Mouse (Mus musculus): ENCODE results near the gene Galnt18.
A peak's percentile ranks its signal among the peaks of the same experiment; 100 is the strongest.

Gene Galnt18

DNA sequence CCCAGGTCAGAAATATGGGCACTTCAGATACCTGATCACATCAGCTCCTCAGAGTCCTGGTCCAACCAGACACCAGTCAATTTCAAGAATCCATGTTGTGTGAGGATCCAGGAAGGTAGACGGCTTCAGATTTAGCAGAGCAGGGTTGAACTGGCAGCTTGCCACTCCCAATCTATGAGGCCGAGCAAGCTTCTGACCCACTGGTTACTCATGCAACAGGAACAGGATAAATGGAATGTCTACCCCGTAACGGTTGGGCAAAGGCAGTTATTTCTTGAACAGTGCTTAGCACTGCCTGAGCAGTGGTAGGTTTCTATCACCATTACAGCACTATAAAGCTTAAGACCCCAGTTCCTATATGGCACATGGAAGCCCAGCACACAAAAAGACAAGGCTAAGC, 148.5 kb downstream of the Galnt18 start:
- no peak for DNase-seq

DNA sequence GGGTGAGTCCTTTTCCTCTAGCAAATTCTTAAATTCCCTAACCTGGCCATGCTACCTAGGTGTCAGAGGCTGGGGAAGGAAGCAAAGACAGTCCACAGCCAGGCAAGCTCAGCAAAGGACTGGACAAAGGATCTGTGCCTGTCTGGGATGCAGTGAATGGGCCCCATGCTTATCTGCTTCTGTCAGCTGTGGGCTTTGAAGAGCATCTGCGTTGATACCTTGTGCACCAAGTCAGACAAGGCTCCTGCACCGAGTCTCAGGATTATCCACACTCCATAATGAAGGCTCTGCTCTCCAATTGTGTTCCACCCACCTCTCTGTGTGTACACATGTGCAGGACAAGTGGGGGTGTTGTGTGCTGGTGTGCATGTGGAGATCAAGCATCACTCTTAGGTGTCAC, 153.5 kb downstream of the Galnt18 start:
- no peak for DNase-seq

DNA sequence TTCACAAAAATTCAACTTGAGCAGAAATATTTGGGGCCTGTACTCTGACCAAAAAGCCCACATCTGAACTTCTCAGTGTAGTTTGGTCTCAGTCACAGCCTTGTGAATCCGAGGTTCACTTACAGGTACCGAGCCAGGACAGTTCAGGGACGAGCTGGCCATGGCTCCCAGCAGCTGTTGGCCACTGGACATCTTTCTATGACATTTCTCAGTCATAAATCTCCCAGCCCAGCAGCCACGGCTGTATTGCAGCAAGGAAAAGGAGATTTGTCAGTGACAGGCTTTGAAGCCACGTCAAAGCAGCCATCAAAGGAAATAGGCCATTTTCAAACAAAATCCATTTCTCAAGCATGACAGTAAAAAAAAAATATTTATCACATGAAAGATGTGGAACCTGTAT, 154.0 kb downstream of the Galnt18 start:
- no peak for DNase-seq

DNA sequence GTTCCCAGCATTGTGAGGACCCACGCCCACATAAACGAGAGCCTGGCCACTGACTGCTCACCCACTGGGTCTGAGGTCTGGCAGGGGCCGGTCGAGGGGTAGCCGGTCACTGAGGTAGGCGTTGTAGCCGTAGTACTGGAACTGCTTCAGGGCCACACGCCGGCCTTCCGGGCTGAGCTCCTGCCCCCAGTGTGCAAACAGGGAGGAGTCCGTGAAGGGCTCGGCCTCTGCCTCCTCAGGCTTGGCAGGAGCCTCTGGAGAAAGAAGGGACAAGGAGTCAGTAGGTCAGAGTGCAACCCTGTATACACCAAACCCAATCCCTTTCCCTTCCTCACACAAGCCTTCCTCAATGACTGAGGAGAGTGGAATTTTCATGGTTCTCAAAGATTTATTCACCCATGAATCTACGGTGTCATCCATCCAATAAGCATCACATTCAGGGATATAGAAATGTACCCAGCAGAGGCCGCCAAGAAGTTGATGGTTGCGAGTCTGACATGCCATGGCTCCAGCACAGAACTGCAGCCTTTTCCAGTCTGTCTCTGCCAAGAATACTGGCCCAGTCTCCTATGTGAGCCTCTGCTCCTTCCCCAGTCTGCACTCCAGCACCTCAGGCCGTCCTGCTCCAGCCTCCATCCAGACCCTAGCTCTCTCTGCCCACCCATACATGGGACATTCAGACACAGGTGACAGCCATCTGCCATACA, 163.4 kb downstream of the Galnt18 start:
- DNase-seq: no peak

DNA sequence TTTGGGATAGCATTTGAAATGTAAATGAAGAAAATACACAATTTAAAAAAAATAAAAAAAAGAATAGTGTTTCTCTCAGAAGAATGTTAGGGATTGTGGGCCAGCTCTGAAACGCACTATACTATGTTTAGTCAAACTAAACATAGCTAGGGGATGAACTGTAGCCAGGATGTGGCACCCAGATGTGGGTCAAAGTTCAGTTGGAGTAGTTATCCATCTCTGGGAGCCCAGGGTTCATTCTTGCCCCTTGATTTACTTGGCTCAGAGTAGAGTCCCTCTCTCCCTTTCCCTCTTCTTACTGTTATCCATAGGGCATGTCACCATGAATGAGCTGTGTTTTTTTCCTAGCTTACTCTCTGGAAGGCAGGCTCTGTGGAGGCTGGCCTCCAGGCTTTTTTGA, 165.3 kb downstream of the Galnt18 start:
- DNase-seq: no peak

DNA sequence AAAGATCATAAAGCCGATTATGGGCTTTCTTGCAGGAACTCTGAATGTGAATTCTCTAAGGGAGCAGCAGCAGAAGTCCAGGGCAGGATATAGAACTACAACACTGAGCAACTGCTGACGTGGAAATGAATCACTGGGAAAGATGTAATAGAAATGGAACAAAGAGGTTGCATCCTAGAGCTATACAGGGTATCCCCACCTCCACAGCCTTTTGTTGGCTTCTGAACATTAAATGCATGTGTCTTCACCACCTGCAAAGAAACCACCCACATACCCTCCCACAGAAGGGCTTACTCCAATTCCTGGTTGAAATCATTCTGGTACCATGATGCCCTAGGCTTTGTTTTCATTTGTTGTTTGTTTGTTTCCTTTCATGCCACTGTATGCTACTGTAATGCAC, 172.3 kb downstream of the Galnt18 start:
- no peak for DNase-seq

DNA sequence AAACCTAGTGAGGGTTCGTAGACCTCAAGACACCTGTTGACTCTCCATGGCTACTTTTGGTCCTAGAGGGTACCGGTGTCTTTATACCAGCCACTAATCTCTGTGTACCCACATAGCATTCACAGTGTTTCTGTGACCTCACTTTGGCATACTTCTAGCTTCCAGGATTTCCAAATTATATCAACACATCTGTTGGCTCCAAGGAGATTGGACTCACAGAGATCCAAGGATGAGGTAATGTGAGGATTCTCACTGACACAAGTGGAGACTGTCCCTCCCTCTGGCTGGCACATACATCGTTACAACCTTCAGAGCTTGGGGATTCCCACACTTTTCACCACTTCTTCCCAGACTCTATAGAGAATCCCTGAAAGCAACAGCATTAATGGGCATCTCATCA, 173.7 kb downstream of the Galnt18 start:
- no peak for DNase-seq

DNA sequence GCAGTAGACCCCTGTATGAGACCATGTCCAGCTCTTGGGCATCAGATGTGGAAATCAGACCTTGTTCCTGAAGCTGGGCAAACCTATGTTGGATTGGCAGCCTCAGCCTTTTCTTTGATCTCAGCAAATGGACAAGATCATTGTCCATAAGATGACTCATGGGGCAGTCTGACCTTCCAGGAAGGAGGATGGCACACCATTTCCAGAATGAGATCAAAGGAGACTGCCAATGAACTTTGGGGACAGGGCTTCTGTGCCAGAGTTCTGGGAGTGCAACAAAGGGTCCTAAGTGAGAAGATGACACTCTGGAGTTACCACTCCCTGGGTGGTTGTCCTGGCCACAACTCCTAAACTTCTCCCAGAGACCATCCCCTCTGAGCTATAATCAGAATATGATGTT, 174.1 kb downstream of the Galnt18 start:
- DNase-seq: no peak

DNA sequence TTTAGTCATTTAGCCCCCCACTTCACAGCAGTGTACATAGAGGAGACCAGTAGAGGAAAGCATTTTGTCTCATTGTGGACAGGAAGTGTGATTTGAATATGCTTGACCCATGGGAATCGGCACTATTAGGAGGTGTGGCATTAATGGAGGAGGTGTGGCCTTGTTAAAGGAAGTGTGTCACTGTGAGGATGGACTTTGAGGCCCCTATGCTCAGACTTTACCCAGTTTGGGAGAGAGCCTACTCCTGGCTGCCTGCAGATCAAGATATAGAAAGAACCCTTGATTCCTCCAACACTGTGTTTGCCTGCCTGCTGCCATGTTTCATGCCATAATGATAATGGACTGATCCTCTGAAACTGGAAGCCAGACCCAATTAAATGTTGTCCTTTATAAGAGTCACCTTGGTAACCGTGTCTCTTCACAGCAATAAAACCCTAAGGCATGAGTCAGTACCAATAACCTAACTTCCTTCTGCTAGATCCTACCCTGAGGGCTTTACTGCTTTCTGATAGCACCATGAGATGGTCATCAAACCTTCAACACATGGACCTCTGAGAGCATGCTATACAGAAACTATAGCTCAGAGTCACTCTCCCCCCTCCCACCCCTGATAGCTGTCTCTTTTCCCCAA, 175.1 kb downstream of the Galnt18 start:
- no peak for DNase-seq

DNA sequence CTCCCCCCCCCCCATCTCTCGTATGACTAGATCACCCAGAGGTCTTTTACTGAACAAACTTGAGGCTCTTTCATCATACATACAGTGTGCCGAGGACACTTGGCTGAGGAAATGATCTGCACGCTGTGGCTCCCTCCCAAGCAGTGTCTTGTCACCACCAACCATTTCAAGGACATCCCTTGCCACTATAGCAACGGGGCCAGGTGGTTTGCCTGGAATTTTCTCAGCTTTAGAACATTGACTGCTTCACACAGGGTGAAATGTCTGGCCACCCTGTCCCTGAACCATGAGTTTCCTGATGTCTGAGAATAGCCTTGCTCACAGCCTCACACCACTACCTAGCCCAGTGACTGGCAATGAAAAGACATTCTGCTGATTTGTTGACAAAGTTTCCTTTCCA, 176.6 kb downstream of the Galnt18 start:
- DNase-seq: no peak

DNA sequence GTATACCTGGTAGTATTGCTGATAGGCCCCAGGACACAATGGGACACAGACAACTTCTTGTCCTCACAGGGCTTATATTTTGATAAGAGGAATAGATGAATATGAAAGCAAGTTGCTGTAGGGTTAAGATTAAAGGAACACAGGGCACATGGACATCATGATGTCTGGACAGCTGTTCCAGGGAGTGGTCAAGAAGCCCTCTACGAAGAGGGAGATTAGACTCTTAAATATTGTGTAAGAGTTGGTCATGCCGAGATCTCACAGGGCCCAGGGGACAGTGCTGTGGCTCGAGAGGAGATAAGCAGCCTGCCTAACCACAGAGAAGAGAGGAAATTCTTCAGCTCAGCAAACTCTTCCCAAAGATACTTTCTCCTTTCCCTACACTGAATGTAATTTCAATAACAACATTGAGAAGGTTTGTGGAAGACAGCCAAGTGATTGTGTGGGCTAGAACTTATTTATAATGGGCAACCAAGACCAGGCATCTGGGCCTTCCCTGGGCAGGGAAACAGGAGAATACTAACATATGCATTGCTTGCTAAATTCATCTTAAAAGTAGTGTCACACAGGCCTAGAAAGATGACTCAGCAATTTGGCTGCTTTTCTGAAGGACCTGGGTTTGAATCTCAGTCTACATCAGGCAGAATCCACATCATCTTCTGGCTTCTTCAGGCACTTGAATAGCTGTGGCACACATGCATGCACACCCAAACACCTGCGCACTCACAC, 178.3 kb downstream of the Galnt18 start:
- DNase-seq: no peak

DNA sequence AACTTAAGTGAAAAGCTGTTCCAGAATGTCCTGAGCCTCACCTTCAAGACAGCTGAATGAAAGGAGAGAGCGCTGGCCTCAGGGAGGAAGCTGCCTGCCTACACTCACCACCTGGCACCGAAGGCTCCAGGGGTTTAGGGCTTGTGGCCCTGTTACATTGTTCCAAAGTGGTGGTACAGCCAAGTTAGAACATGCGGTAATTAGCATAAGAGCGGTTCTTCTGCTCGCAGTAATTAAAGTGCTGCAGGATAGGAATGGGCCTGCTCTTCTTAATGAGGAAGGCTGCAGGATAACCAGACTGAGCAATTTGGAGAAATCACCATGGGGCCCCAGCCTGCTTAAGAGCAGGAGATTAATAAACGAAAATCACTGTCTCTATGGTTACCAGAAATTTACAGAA, 179.0 kb downstream of the Galnt18 start:
- DNase-seq: no peak

DNA sequence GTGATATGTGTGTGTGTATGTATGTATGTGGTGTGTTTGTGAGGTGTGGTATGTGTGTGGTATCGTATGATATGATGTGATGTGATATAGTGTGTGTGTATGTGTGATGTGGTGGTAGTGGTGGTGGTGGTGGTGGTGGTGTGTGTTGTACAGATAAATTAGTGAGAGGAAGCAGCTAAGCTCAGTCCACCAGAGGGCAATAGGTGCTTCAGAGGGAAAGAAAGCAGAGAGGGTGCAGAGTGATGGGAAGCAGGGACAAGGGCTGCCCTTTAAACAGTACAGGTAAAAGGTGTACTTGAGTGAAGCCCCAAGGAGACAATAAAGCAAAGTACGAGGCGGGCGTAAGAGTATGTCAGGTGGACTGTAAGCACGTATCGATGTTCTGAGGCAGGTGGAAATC, 186.1 kb downstream of the Galnt18 start:
- no peak for DNase-seq

DNA sequence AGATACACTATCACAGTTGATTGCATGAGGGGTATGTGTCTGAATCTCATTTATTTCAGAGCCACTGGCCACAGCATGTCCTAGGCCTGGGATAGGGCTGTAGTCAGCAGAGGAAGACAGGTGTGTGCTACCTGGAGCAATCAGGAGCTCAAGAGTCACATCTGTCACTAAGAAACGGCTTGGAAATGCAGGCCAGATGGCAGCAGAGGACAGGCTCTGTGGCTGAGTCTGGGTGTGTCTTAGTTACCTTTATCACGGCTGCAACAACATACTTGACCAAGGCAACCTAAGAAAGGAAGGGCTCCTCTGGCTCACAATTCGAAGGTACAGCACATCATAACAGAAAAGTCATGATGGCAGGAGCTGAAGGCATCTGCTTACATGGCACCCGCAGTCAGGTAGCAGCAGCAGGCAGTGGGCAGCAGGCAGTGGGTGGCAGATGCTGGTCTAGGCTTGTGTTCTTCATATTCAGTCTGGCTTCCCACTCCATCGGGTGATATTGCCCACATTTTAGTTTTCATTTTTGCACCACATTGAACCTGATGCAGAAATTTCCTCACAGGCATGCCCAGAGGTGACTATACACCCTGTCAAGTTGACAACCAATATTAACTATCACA, 190.2 kb downstream of the Galnt18 start:
- no peak for DNase-seq

DNA sequence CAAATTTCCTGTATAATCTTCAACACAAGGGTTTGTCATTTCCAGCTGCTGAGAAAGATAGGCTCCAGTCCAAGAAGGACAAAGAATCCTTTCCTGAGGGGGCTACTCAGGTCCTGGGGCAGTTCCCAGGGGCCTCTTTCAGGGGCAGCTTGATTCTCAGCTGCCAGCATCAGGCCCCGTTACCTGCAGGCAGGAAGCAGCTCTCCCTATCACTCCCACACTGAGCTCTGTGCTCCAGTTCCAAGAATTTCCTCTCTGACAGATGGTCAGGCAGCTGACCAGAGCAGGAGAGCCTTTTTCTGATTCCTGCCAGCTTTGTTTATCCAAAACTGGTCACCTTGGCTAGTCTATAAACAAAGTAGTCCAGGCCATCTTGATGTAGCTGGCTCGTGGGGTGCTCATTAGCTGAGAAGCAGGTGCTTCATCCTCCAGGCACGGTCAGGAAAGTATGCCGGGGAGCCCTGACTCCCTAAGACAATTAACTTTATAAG, 191.4 kb downstream of the Galnt18 start:
- no peak for DNase-seq

DNA sequence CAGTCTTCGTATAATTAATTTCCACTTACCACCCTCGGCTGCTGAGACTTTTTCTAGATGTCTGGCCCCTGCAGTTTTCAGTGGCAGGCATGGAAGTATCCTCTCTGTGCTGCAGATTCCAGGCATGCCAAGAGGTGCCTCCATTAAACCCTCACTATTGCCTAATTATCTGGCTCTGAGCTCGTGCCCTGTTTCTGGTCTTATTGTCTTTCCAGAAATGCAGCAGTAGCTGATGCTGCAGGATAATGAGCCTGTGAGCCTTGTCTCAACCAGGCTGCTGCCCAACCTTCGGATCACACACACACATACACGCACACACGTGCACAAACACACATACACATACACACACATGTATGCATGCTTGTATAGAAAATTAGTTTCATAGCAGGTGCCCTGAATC, 199.2 kb downstream of the Galnt18 start:
- no peak for DNase-seq

DNA sequence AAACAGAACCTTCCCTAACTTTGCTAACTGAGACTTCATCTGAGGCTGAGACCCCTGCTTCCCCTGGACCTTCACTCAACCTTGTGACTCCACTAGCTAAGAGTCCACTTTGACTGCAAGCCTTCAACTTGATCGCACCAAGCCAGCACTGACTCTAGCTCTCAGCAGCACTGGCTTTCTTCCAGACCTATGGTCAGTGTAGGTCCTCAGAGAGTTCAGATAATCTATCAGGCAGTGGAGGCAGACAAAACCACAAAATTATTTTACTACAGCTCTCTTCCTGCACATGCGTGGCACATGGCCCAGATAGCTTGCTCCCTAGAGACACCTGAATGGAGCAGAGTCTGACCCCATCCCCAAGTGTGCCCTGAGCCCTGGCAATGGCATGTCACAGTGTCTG, 204.7 kb downstream of the Galnt18 start:
- DNase-seq: no peak

DNA sequence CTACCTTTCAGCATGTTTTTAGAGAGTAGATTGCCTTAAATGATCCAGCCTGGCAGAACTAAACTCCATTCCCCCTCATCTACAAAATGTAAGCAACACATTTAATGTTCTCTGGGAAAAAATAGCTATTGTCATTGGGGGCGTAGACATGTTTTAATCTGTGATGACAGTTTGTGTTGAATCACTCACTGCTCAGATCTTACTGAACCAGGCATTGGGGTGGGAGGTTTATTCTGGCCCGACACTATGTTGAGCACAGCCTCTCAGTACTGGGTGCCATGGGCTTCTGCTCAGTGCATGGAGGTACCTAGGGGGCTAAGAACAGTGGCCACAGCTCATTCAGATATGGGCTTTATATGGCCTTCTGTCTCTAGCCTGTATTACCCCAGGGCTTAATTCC, 207.4 kb downstream of the Galnt18 start:
- DNase-seq: no peak

DNA sequence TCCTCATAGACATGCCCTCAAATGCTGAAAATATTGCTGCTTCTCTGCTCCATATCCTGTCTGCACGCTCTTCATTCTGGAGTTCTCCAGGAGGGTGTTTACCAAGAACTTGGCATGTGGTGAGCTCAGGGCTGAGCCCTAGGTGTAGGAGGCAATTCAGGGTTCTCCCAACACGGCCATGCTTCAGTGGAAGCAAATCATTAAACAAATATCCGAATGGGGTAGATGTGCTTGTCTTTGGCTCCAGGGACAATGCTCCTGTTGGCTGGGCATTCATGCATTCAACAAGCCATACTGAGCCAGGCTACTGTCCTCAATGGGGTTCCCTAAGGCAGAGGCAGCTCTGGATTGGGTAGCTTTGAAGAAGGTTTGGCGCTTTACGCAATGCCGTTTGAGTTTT, 212.9 kb downstream of the Galnt18 start:
- no peak for DNase-seq

DNA sequence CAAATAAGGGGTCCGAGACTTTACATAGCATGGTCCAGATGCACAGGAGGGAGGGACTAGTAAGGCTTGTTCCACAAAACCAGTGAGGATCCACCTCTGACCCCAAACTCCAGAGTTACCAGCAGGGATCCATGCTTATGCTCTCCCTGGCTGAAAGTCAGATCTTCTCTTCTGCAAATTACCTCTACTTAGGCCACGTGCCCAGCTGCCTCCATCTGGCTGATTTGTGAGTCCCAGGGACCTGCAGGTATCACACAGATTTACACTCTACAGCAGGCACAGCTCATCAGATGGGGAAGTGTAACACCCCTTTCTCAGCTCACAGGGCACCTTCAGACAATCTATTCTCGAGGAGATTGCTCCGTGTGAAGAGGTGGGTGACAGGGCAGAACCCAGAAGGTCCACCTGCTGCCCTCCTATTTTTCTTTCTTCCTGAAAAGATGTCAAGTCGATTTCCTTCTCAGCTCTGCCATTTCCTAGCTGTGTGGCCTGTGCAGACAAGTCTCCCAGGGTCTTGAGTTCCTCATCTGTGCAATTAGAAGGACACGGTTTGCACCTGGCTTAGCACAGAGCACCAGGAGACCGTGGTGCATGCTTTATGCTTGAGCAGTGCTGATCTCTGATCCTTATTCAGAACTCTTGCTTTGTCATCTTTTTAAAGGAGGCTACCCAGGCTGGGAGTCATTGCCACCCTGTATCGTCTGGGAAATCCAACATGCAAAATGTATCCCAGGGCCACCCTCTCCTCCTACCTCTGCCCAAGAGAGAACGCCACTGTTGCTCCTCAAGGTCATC, 216.3 kb downstream of the Galnt18 start:
- DNase-seq: no peak

DNA sequence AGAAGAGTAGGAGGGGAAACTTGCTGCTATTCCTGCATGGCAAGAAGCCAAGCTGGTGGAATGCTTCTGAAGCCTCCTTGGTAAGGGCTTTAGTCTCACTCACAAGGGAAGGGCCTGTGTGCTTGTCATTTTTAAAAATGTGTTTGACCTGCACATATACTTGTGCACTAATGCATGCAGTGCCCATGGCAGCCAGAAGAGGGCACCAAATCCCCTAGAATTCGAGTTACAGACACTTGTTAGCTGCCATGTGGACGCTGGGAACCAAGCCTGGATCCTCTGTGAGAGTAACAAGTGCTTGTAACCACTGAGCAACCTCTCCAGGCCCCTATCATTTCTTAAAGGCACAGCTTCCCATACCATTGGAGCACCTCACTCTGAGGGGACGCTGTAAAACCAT, 219.7 kb downstream of the Galnt18 start:
- DNase-seq: peak; percentile 9

DNA sequence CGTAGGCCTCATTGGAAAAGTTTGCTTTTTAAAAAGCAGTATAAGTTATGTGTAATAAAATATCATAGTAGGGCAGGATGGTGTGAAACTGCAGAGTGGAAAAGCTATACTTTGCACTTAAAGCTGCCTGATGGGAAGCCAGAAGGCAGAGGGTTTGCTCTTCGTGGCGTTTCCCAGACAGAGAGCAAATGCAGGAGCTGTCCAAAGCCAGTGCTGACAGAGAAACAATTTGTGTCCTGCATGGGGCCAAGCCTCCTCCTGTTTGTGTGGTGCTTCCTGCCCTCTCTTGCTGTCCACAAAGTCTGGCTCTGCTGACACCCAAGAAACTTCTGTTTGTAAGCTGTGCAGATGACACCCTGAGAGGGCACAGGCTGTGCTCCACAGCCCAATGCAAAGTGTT, 220.8 kb downstream of the Galnt18 start:
- no peak for DNase-seq

DNA sequence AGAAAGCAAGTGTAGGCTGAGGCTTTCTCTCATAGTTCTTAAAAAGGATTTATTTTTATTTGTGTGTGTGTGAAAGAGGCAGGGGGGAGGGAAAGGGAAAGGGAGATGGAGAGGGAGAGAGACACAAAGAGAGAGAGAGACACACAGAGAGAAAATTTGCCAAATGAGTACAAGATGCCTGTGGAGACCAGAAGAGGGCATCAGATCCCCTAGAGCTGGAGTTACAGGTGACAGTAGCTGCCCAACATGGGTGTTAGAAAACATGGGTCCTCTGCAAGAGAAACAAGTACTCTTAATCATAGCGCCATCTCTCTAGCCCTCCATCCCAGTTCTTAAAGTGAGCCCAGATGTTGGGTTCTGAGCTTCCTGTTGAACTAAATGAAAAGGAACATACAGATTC, 228.8 kb downstream of the Galnt18 start:
- no peak for DNase-seq

All from liver (tissue).